Mouse (Mus musculus) lung, adult 2 months (tissue): Measurements from ENCODE around the gene Sdf2. TPM values are rescaled to one million over a fixed set of nuclear protein-coding genes. Genes with fewer than 3 reads are reported as not detected.

Experiments used
- DNase-seq: peaks from one replicate; pipeline ENCODE4 v3.0.0; 2022
- H3K4me1 ChIP-seq: fragments of 200-500 bp; 2 replicates; pipeline ENCODE4 v1.6.1; 2011; ENCODE audit warnings: low read length; ENCODE audit not compliant: control insufficient read depth, insufficient read depth
- H3K4me3 ChIP-seq: fragments of 200-500 bp; replicated peaks from 2 replicates; pipeline ENCODE3; 2011; ENCODE audit warnings: low read depth, mild to moderate bottlenecking, control low read depth, low read length; ENCODE audit errors: extremely low read depth
- CTCF ChIP-seq: fragments of 200-500 bp; IDR thresholded peaks from 2 replicates; pipeline ENCODE4 v1.5.1; 2011; ENCODE audit warnings: mild to moderate bottlenecking, low read length, control low read depth; ENCODE audit not compliant: insufficient read depth
- POLR2A ChIP-seq: fragments of 200-500 bp; IDR thresholded peaks from 2 replicates; pipeline ENCODE4 v1.6.1; 2011; ENCODE audit warnings: low read depth, mild to moderate bottlenecking, control low read depth, low read length, borderline replicate concordance; ENCODE audit errors: extremely low read depth
- WGBS: fragments of 180-500 bp; shearing (Covaris S2); methylation state at CpG from one replicate; pipeline ENCODE4 v1.1.7; 2018; 5-methylcytosine and 5-hydroxymethylcytosine counted together
- polyA plus RNA-seq: library from polyadenylated mRNA; depleted of rRNA; stranded (reverse); fragments of >200 nt; gene quantifications from 2 replicates; pipeline ENCODE4 v1.2.3, GENCODE M21; 2012

Sdf2 gene
- polyA plus RNA-seq, 1 experiment, result 81.7 TPM

- WGBS, result 87% methylated on average over 11 of the region's 11 CpGs
- DNase-seq, result no peak
- no peaks in the 10 kb centered on the region for H3K4me1 ChIP-seq
- no peak overlapping the region for H3K4me3 ChIP-seq
- TF ChIP-seq CTCF (no peak), POLR2A (no peak)
Observed at GRCm38 (mm10) chr11:78215709-78216317, 29.7 kb upstream of the Sdf2 start.

- WGBS, result 83% methylated on average over 4 of the region's 4 CpGs
- H3K4me1 ChIP-seq, result no peaks in the 10 kb centered on the region
- no peak overlapping the region for H3K4me3 ChIP-seq
- DNase-seq, result no peak
- TF ChIP-seq CTCF, result no peak
Observed at GRCm38 (mm10) chr11:78223586-78223985, 22.0 kb upstream of the Sdf2 start.

GRCm38 (mm10) chr11:78231518-78231917 lies 14.0 kb upstream of the Sdf2 start:
- no peak for DNase-seq
- H3K4me1 ChIP-seq, result no peaks in the 10 kb centered on the region
- 93% methylated on average over 6 of the region's 6 CpGs for WGBS
- TF ChIP-seq CTCF (no peak), POLR2A (no peak)
- H3K4me3 ChIP-seq, result no peak overlapping the region

- no peak for DNase-seq
- Histone ChIP-seq H3K4me3 (no peak overlapping the region), H3K4me1 (no peaks in the 10 kb centered on the region)
- 71% methylated on average over 9 of the region's 9 CpGs for WGBS
- TF ChIP-seq POLR2A (no peak), CTCF (no peak)
Observed at GRCm38 (mm10) chr11:78240193-78240857, 5.2 kb upstream of the Sdf2 start.

GRCm38 (mm10) chr11:78245261-78245626 lies 302 bp upstream of the Sdf2 start:
- peaks cover 4% of the 10 kb centered on the region for H3K4me1 ChIP-seq
- H3K4me3 ChIP-seq, result peak overlapping the region; percentile 98
- TF ChIP-seq CTCF (no peak), POLR2A (no peak)
- no peak for DNase-seq
- under 1% methylated on average over 19 of the region's 19 CpGs for WGBS

GRCm38 (mm10) chr11:78246318-78247011 lies 919 bp downstream of the Sdf2 start:
- H3K4me3 ChIP-seq, result peak overlapping the region; percentile 98
- DNase-seq, result no peak
- no peak for TF ChIP-seq CTCF
- no peak for TF ChIP-seq POLR2A
- WGBS, result 17% methylated on average over 7 of the region's 7 CpGs
- H3K4me1 ChIP-seq, result peaks cover 4% of the 10 kb centered on the region

- no peak for TF ChIP-seq CTCF
- no peak for TF ChIP-seq POLR2A
- 39% methylated on average over 3 of the region's 3 CpGs for WGBS
- H3K4me1 ChIP-seq, result peaks cover 4% of the 10 kb centered on the region
- H3K4me3 ChIP-seq, result no peak overlapping the region
- DNase-seq, result no peak
Observed at GRCm38 (mm10) chr11:78247012-78247348, 1.4 kb downstream of the Sdf2 start.

- no peak for TF ChIP-seq POLR2A
- DNase-seq, result no peak
- H3K4me3 ChIP-seq, result no peak overlapping the region
- 68% methylated on average over 4 of the region's 4 CpGs for WGBS
- peaks cover 4% of the 10 kb centered on the region for H3K4me1 ChIP-seq
Observed at GRCm38 (mm10) chr11:78247727-78248140, 2.2 kb downstream of the Sdf2 start.

- TF ChIP-seq POLR2A, result no peak
- TF ChIP-seq CTCF, result no peak
- 89% methylated on average over 1 of the region's 1 CpGs for WGBS
- Histone ChIP-seq H3K4me1 (no peaks in the 10 kb centered on the region), H3K4me3 (no peak overlapping the region)
- DNase-seq, result no peak
Observed at GRCm38 (mm10) chr11:78256618-78257017, 11.1 kb downstream of the Sdf2 start.

- no peak for DNase-seq
- TF ChIP-seq CTCF, result no peak
- TF ChIP-seq POLR2A, result no peak
- WGBS, result 71% methylated on average over 2 of the region's 2 CpGs
- Histone ChIP-seq H3K4me1 (no peaks in the 10 kb centered on the region), H3K4me3 (no peak overlapping the region)
Observed at GRCm38 (mm10) chr11:78260489-78261258, 15.1 kb downstream of the Sdf2 start.
